Mouse (Mus musculus) neutrophil, adult 83 days (primary cell): ENCODE results near the gene Lamb1. TPM values are rescaled to one million over a fixed set of nuclear protein-coding genes. Genes with fewer than 3 reads are reported as not detected.

ENCODE experiments used
- total RNA-seq, 2 experiments: library from RNA; stranded (reverse); gene quantifications; one replicate each; pipeline ENCODE4 v1.2.4; 2023

Lamb1 gene
- under 1 TPM; 0.07 to 0.33 TPM for total RNA-seq

GRCm38 (mm10) chr12:31265005-31265721 lies at the start of gene Lamb1:
Gene Lamb1, plus strand, starts transcription at chr12:31265234.

GRCm38 (mm10) chr12:31240470-31240869 lies 24.6 kb upstream of the Lamb1 start, which contains the start of gene Gm6993:
Gene Gm6993, plus strand, starts transcription at chr12:31240770.

GRCm38 (mm10) chr12:31350944-31351928 lies 86.2 kb downstream of the Lamb1 start, which contains the start of gene Dld:
Gene Dld, minus strand, starts transcription at chr12:31351453.

Other genes with a start within 250 kb of the Lamb1 start
- gene Fam110c, start 191.4 kb upstream of the Lamb1 start, total RNA-seq, result under 1 TPM in 1 of 2 experiments, not detected in 1; 0.18 TPM
- not detected for gene Gm6993, start 24.5 kb upstream of the Lamb1 start, total RNA-seq
- gene Dld, start 86.2 kb downstream of the Lamb1 start, total RNA-seq, result 10 to 100 TPM; 31.6 to 37.2 TPM
- under 1 TPM in 1 of 2 experiments, not detected in 1; 0.22 TPM for gene Slc26a3, start 125.6 kb downstream of the Lamb1 start, total RNA-seq
- 10 to 100 TPM; 14.5 to 14.7 TPM for gene Cbll1, start 234.4 kb downstream of the Lamb1 start, total RNA-seq